Mouse (Mus musculus) midbrain, embryonic 15.5 days (tissue): ENCODE results near the gene Bdnf. TPM values are rescaled to one million over a fixed set of nuclear protein-coding genes. Genes with fewer than 3 reads are reported as not detected.

Experiments used
- ATAC-seq: fragments of 200-750 bp; cut with Nextera tagmentation; replicated peaks from 2 replicates; pipeline ENCODE4 v1.8.0; 2017; ENCODE audit warnings: moderate TSS enrichment
- H3K27ac ChIP-seq: fragments of 300-500 bp; sonication (generic); 2 replicates; pipeline ENCODE4 v1.5.1; 2015; ENCODE audit warnings: mild to moderate bottlenecking, inconsistent platforms
- H3K27me3 ChIP-seq: fragments of 300-500 bp; sonication (generic); replicated peaks from 2 replicates; pipeline ENCODE4 v1.6.1; 2015; ENCODE audit warnings: inconsistent platforms
- H3K36me3 ChIP-seq: fragments of 300-500 bp; sonication (generic); replicated peaks from 2 replicates; pipeline ENCODE4 v1.6.1; 2015; ENCODE audit warnings: inconsistent platforms
- H3K4me1 ChIP-seq: fragments of 300-500 bp; sonication (generic); 2 replicates; pipeline ENCODE4 v1.6.1; 2015; ENCODE audit warnings: inconsistent platforms
- H3K4me2 ChIP-seq: fragments of 300-500 bp; sonication (generic); 2 replicates; pipeline ENCODE4 v1.6.1; 2015; ENCODE audit warnings: inconsistent platforms, mild to moderate bottlenecking, moderate library complexity
- H3K4me3 ChIP-seq: fragments of 300-500 bp; sonication (generic); 2 replicates; pipeline ENCODE4 v1.5.1; 2015; ENCODE audit warnings: mild to moderate bottlenecking, inconsistent platforms
- H3K9ac ChIP-seq: fragments of 300-500 bp; sonication (generic); 2 replicates; pipeline ENCODE4 v1.6.1; 2015; ENCODE audit warnings: mild to moderate bottlenecking, inconsistent platforms
- H3K9me3 ChIP-seq: fragments of 300-500 bp; sonication (generic); 2 replicates; pipeline ENCODE4 v1.6.1; 2016; ENCODE audit warnings: inconsistent platforms
- WGBS: fragments of 180-500 bp; shearing (Covaris S2); methylation state at CpG from one replicate; pipeline ENCODE4 v1.1.7; 2015; ENCODE audit warnings: mixed read lengths; 5-methylcytosine and 5-hydroxymethylcytosine counted together
- polyA plus RNA-seq: library from polyadenylated mRNA; unstranded; fragments of >200 nt; fragmentation: Nextera tagmentation; extraction: Ambion mirVana; gene quantifications from 2 replicates; pipeline ENCODE4 v1.2.1, GENCODE M21; 2015

Bdnf gene
- 6.4 and 6.8 TPM in 2 replicates for polyA plus RNA-seq

DNA sequence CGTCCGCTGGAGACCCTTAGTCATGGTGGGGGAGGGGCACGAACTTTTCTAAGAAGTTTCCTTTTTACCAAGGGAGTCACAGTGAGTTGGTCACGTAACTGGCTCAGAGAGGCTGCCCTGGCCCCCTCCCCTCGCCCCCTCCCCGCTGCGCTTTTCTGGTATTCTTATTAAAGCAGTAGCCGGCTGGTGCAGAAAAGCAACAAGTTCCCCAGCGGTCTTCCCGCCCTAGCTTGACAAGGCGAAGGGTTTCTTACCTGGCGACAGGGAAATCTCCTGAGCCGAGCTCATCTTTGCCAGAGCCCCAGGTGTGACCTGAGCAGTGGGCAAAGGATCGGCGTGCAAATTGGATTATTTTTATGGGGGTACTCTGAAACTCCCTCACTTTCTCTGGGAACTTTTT, at the start of gene Bdnf:
Bdnf (plus strand) TSS at position 169 of the 400 bp plus-strand sequence.
- H3K9ac ChIP-seq, result peak within 1 kb of the TSS; percentile 39
- no peaks in the 10 kb centered on the region for H3K9me3 ChIP-seq
- WGBS, result under 1% methylated on average over 15 of the region's 15 CpGs
- H3K4me1 ChIP-seq, result peaks cover 40% of the 10 kb centered on the region
- peak within 1 kb of the TSS; percentile 100 for H3K4me2 ChIP-seq
- H3K4me3 ChIP-seq, result peak within 1 kb of the TSS; percentile 72
- no peaks in the 10 kb centered on the region for H3K36me3 ChIP-seq
- ATAC-seq, result no peak
- peaks cover 35% of the 10 kb centered on the region for H3K27me3 ChIP-seq
- H3K27ac ChIP-seq, result no peak within 1 kb of the TSS

DNA sequence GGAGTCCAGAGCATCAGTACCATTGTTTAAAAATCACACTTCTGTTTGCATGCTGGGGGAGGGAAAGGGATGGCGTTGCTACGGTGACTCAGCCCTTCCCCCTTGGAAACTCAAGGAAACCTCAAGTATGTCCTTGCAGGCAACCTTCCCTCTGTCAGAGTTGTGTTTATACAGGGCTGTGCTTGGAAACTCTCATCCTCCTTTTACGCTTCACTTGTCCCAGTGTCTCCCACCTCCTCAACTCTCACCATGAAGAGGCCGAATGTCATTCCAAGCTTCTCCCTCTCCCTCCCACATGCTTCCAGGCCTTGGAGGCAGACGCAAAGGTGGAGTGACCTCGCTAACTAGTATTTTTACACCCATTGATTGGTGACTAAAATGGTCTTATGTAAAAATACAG, 47.6 kb upstream of the Bdnf start:
- peaks cover 2% of the 10 kb centered on the region; the same call in 1 of the 2 replicates for H3K4me1 ChIP-seq
- no peaks in the 10 kb centered on the region for H3K27me3 ChIP-seq
- H3K9me3 ChIP-seq, result no peaks in the 10 kb centered on the region
- H3K27ac ChIP-seq, result no peak overlapping the region
- H3K36me3 ChIP-seq, result no peaks in the 10 kb centered on the region
- ATAC-seq, result no peak
- WGBS, result 44% methylated on average over 6 of the region's 6 CpGs
- no peak overlapping the region for H3K9ac ChIP-seq
- no peak overlapping the region for H3K4me2 ChIP-seq
- H3K4me3 ChIP-seq, result no peak overlapping the region

DNA sequence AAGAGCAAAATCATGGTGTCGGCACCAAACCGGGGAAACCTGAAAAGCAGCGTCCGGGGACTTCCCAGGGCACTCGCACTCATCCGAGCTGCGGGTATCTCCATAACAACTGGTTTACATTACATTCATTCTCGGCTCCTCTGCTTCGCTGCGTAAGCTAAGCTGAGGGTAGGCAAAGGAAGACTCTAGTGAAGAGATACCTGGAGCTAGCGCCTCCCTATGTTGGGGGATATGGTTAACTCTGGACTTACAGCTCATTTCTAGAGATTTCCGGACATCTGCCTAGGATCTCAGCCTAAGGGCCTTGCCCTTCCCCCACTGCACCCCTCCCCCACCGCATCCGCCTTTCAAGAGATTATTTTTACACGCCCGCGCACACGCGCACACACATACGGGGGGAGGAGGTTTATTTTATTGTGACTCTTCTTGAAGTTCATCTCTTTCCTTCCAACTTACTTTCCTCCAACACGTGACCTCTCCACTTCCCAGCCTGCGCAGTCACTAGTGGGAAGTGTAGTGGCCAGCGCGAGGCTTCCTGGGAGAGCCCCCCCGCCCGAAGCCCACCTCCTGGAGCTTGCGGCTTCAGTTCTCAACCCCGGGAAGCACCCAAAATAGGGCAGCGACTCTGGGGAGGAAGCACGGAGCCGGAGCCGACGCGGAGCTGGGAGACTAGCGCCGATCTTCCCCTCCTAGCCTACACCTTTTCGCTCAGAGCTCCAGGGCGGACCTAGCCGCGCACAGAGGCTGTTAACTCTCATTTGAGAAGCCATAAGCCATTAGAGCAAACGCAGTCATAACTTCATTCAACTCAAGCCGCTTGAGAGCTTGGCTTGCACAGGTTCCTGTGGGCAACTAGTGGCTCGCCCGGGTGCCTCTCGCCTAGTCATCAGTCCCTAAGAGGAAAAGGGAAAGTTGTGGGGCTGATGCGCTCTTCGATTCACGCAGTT, 718 bp upstream of the Bdnf start:
- H3K4me1 ChIP-seq, result peaks cover 34% of the 10 kb centered on the region
- H3K4me3 ChIP-seq, result peak overlapping the region; percentile 72
- H3K4me2 ChIP-seq, result peak overlapping the region; percentile 100
- H3K9ac ChIP-seq, result peak overlapping the region; percentile 39
- H3K27me3 ChIP-seq, result peaks cover 35% of the 10 kb centered on the region
- H3K9me3 ChIP-seq, result no peaks in the 10 kb centered on the region
- under 1% methylated on average over 48 of the region's 48 CpGs for WGBS
- no peak overlapping the region for H3K27ac ChIP-seq
- no peaks in the 10 kb centered on the region for H3K36me3 ChIP-seq
- ATAC-seq, result no peak

DNA sequence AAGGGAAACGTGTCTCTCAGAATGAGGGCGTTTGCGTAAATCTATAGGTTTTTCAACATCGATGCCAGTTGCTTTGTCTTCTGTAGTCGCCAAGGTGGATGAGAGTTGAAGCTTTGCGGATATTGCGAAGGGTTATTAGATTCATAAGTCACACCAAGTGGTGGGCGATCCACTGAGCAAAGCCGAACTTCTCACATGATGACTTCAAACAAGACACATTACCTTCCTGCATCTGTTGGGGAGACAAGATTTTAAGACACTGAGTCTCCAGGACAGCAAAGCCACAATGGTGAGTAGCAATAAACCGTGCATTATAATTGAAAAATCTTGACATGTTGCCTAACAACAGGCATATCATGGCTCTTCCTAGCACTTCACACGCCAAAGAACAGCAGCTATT, 551 bp downstream of the Bdnf start:
- ATAC-seq, result no peak
- 5% methylated on average over 11 of the region's 11 CpGs for WGBS

DNA sequence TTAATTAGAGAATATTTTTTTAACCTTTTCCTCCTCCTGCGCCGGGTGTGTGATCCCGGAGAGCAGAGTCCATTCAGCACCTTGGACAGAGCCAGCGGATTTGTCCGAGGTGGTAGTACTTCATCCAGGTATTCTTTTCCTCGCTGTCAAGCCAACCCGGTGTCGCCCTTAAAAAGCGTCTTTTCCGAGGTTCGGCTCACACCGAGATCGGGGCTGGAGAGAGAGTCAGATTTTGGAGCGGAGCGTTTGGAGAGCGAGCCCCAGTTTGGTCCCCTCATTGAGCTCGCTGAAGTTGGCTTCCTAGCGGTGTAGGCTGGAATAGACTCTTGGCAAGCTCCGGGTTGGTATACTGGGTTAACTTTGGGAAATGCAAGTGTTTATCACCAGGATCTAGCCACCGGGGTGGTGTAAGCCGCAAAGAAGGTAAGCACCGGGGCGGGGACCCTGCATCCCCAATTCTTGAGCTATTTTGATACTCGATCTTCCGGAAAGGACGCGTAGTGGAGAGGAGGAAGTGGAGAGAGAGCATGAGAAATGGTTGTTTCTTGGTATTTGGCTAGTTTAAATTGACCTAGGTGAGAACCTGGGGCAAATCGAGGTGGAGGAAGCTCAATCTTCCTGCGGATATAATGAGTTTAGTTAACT, 1.6 kb downstream of the Bdnf start:
- H3K4me1 ChIP-seq, result peaks cover 40% of the 10 kb centered on the region
- peak overlapping the region; percentile 72 for H3K4me3 ChIP-seq
- H3K27ac ChIP-seq, result peak overlapping the region; percentile 97
- H3K4me2 ChIP-seq, result peak overlapping the region; percentile 100
- peaks cover 35% of the 10 kb centered on the region for H3K27me3 ChIP-seq
- peak overlapping the region; percentile 76; the same call in 1 of the 2 replicates for H3K9ac ChIP-seq
- H3K36me3 ChIP-seq, result no peaks in the 10 kb centered on the region
- ATAC-seq, result peak; percentile 15; the same call in 1 of the 2 replicates
- H3K9me3 ChIP-seq, result no peaks in the 10 kb centered on the region
- under 1% methylated on average over 29 of the region's 29 CpGs for WGBS

More for the DNA sequence above, 551 bp downstream of the Bdnf start:
- Histone ChIP-seq H3K36me3 (no peaks in the 10 kb centered on the region), H3K9ac (no peak overlapping the region), H3K4me1 (peaks cover 40% of the 10 kb centered on the region), H3K4me3 (peak overlapping the region; percentile 72), H3K27me3 (peaks cover 35% of the 10 kb centered on the region), H3K9me3 (no peaks in the 10 kb centered on the region), H3K4me2 (peak overlapping the region; percentile 100), H3K27ac (no peak overlapping the region)

DNA sequence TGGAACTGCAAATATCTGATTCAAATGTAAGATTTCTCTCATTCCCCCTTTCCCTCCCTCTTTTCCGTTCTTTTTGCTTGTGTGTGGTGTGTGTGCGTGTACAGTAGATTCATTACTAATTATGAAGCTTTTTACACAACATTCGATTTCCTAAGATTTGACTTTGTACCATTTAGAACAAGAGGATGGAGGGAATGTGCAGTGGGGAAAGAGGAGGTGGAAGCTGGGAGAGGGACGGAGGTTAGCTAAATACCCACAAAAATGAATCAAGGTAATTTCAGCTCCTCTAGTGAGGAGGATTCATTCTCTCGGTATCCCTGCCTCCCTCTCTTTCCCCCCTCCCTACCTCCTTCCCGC, 2.1 kb downstream of the Bdnf start:
- Histone ChIP-seq H3K4me3 (peak overlapping the region; percentile 72), H3K4me1 (peaks cover 40% of the 10 kb centered on the region), H3K9me3 (no peaks in the 10 kb centered on the region), H3K9ac (peak overlapping the region; percentile 76; the same call in 1 of the 2 replicates), H3K27me3 (peaks cover 35% of the 10 kb centered on the region), H3K36me3 (no peaks in the 10 kb centered on the region), H3K4me2 (peak overlapping the region; percentile 100), H3K27ac (peak overlapping the region; percentile 97)
- ATAC-seq, result peak; percentile 5; the same call in 1 of the 2 replicates
- WGBS, result 1% methylated on average over 6 of the region's 6 CpGs

DNA sequence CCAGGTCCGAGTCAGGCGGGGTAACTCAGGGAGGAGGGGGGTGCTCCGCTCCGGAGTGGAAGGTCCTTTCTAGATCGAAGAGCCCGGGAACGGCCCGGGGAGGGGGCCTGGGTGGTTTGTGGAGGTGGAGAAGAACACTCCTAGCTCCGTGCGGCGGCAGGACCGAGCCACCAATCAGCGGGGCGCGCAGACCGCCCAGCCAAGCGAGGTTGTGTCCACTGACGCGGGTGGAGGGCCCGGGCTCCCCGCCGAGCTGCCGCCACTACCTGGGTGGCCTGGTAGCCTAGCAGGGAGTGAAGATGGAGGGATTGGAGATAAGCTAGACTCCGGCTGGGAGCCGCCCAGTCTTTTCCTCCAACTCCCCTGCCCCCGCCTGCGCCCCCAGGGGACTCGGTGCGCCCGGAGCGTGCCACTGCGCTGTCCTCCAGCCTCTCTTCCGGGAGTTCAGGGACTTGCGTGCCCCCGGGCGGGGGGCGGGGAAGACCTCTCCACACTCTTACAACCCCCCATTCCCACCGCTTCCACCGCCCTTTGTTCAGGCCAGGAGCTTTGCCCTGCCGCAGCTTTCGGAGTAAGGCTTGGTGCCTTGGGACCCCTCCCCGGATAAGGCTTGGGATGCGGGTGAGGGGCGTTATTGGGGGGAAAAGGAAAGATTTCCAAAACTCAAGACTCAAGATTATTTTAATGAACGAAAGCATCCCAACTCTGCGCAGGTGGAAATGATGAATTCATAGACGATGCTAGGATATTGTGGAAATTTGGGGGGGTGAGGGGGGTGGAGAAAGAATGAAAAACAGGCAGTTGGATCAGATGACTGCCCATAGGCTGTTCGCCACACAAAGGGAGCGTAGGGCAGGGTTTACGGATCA, 3.0 kb downstream of the Bdnf start:
- WGBS, result under 1% methylated on average over 50 of the region's 50 CpGs
- Histone ChIP-seq H3K27me3 (peaks cover 35% of the 10 kb centered on the region), H3K9ac (peak overlapping the region; percentile 76)

DNA sequence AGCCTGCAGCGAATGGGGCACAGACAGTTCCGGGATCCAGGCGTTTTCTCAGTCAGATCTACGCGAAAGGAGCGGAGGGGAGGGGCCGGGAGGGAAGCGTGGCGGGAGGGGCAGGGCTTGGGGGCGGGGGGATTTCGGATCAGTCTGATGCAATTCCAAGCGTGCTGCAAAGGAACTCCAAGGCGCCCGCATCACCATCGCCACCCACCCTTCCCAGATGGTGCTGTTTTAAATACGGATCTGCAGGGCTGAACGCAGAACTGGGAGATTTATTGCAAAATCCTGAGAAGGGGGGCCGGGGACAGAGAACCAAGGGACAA, 3.5 kb downstream of the Bdnf start:
- H3K4me3 ChIP-seq, result peak overlapping the region; percentile 72
- WGBS, result 0% methylated on average over 18 of the region's 18 CpGs
- H3K9ac ChIP-seq, result peak overlapping the region; percentile 76
- H3K4me2 ChIP-seq, result peak overlapping the region; percentile 100
- no peak; the same call in 1 of the 2 replicates for ATAC-seq
- H3K27me3 ChIP-seq, result peaks cover 29% of the 10 kb centered on the region
- H3K36me3 ChIP-seq, result no peaks in the 10 kb centered on the region
- H3K4me1 ChIP-seq, result peaks cover 40% of the 10 kb centered on the region
- no peaks in the 10 kb centered on the region for H3K9me3 ChIP-seq
- peak overlapping the region; percentile 97 for H3K27ac ChIP-seq

More for the DNA sequence above, 3.0 kb downstream of the Bdnf start:
- Histone ChIP-seq H3K4me1 (peaks cover 40% of the 10 kb centered on the region), H3K4me3 (peak overlapping the region; percentile 72), H3K27ac (peak overlapping the region; percentile 97), H3K9me3 (no peaks in the 10 kb centered on the region), H3K36me3 (no peaks in the 10 kb centered on the region), H3K4me2 (peak overlapping the region; percentile 100)
- ATAC-seq, result peak; percentile 95

DNA sequence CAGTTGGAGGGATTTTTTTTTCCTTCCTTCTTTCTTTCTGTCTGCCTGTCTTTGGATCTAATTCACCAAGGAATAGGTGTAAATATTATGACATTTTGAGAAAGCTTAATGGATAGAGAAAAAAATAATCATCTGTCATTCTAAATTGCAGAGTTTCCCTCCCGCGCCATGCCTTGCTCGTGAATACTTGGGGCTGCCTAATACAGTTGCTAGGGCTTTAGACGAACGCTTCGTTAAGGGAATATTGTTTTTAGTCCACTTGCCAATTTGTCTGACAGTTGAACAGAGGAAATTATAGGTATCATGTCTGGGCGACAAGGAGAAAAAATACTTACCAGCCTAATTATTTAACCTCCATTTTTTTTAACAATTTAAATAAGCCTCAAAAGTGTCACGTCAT, 4.0 kb downstream of the Bdnf start:
- ATAC-seq, result peak; percentile 9
- peaks cover 26% of the 10 kb centered on the region for H3K27me3 ChIP-seq
- no peaks in the 10 kb centered on the region for H3K9me3 ChIP-seq
- peak overlapping the region; percentile 97 for H3K27ac ChIP-seq
- peak overlapping the region; percentile 76 for H3K9ac ChIP-seq
- H3K36me3 ChIP-seq, result no peaks in the 10 kb centered on the region
- peak overlapping the region; percentile 72 for H3K4me3 ChIP-seq
- H3K4me1 ChIP-seq, result peaks cover 37% of the 10 kb centered on the region
- H3K4me2 ChIP-seq, result peak overlapping the region; percentile 100
- under 1% methylated on average over 8 of the region's 8 CpGs for WGBS

DNA sequence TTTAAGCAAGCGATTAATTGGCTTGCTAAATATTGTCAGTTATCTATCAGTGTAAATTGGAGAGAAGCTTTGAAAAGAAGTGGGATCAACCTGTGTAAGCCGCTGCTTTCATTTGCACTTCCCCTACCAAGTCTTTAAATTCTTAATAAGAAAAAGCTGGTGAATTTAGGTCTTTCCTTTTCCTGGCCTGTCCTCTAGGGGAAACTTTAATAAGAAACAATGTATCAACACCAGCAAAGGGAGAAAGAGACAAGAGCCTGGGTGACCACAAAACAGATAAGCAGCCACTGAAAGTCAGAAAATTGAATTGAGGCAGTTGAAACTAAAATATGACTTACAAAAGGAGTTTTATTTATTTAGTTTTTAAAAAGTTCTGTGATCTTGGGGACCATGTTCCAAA, 4.9 kb downstream of the Bdnf start:
- Histone ChIP-seq H3K4me3 (no peak overlapping the region), H3K9me3 (no peaks in the 10 kb centered on the region), H3K27ac (0 out of 2 replicates have a peak overlapping the region, but pooled peaks have one; percentile 97), H3K9ac (no peak overlapping the region), H3K36me3 (no peaks in the 10 kb centered on the region), H3K4me1 (peaks cover 27% of the 10 kb centered on the region), H3K4me2 (0 out of 2 replicates have a peak overlapping the region, but pooled peaks have one; percentile 100), H3K27me3 (peaks cover 16% of the 10 kb centered on the region)
- 55% methylated on average over 2 of the region's 2 CpGs for WGBS
- no peak for ATAC-seq

DNA sequence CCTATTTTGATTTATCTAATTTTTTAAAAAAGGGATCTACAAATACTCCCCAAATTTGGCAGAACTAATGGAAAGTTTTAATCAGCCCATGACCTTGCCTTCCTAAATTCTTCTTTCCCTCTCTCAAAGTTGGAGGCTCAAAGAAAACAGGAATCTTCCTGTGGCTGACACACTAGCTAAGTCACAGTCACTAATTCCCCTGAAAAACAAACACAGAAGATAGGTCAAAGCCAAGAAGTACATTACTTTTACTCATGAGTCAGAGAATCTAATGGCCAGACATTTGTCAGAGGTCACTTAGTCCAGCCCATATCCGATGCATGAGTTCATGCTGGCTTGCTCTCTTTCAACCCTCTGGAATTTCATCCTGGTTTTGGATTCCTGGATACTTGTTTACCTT, 6.6 kb downstream of the Bdnf start:
- no peaks in the 10 kb centered on the region for H3K9me3 ChIP-seq
- H3K27ac ChIP-seq, result no peak overlapping the region
- H3K4me2 ChIP-seq, result no peak overlapping the region
- no peak for ATAC-seq
- 89% methylated on average over 1 of the region's 1 CpGs for WGBS
- no peak overlapping the region for H3K4me3 ChIP-seq
- no peaks in the 10 kb centered on the region for H3K36me3 ChIP-seq
- no peaks in the 10 kb centered on the region for H3K27me3 ChIP-seq
- peaks cover 13% of the 10 kb centered on the region for H3K4me1 ChIP-seq
- H3K9ac ChIP-seq, result no peak overlapping the region
